Mouse (Mus musculus): Measurements from ENCODE around the gene Madd. TPM values are rescaled to one million over a fixed set of nuclear protein-coding genes. Genes with fewer than 3 reads are reported as not detected.

Gene Madd
- polyA plus RNA-seq, 1 experiment from 2014 or later, result 16.5 TPM

GRCm38 (mm10) chr2:91169587-91170322, 13.9 kb downstream of the Madd start:
- no peak overlapping the region for H3K27ac ChIP-seq
- no peaks in the 10 kb centered on the region for H3K9me3 ChIP-seq
- ATAC-seq (ENCODE audit: insufficient number of reproducible peaks, insufficient read depth, low FRiP score, low TSS enrichment, low read depth), result no peak
- H3K4me1 ChIP-seq, result no peaks in the 10 kb centered on the region
- no peak overlapping the region for H3K4me2 ChIP-seq
- no peak overlapping the region for H3K4me3 ChIP-seq
- no peak overlapping the region for H3K9ac ChIP-seq
- 86% methylated on average over 25 of the region's 25 CpGs for WGBS
- no peaks in the 10 kb centered on the region for H3K27me3 ChIP-seq
- H3K36me3 ChIP-seq, result peaks cover 69% of the 10 kb centered on the region

GRCm38 (mm10) chr2:91167629-91168028, 16.0 kb downstream of the Madd start:
- WGBS, result 76% methylated on average over 4 of the region's 4 CpGs

GRCm38 (mm10) chr2:91164991-91165390, 18.6 kb downstream of the Madd start:
- no peak for ATAC-seq (ENCODE audit: insufficient number of reproducible peaks, insufficient read depth, low FRiP score, low TSS enrichment, low read depth)
- WGBS, result 89% methylated on average over 6 of the region's 6 CpGs
- no peak overlapping the region for H3K4me3 ChIP-seq
- no peak overlapping the region for H3K27ac ChIP-seq
- H3K4me1 ChIP-seq, result no peaks in the 10 kb centered on the region
- H3K27me3 ChIP-seq, result no peaks in the 10 kb centered on the region
- H3K36me3 ChIP-seq, result peaks cover 78% of the 10 kb centered on the region
- no peak overlapping the region for H3K9ac ChIP-seq
- no peak overlapping the region for H3K4me2 ChIP-seq
- no peaks in the 10 kb centered on the region for H3K9me3 ChIP-seq

More at GRCm38 (mm10) chr2:91167629-91168028, 16.0 kb downstream of the Madd start:
- Histone ChIP-seq H3K9me3 (no peaks in the 10 kb centered on the region), H3K4me2 (no peak overlapping the region), H3K27ac (no peak overlapping the region), H3K4me1 (no peaks in the 10 kb centered on the region), H3K27me3 (no peaks in the 10 kb centered on the region), H3K4me3 (no peak overlapping the region), H3K36me3 (peaks cover 72% of the 10 kb centered on the region), H3K9ac (no peak overlapping the region)
- no peak for ATAC-seq (ENCODE audit: insufficient number of reproducible peaks, insufficient read depth, low FRiP score, low TSS enrichment, low read depth)

- Histone ChIP-seq H3K9ac (no peak overlapping the region), H3K27me3 (no peaks in the 10 kb centered on the region), H3K27ac (no peak overlapping the region), H3K36me3 (peaks cover 75% of the 10 kb centered on the region), H3K4me2 (no peak overlapping the region), H3K4me3 (no peak overlapping the region), H3K9me3 (no peaks in the 10 kb centered on the region), H3K4me1 (no peaks in the 10 kb centered on the region)
- no peak for ATAC-seq (ENCODE audit: insufficient number of reproducible peaks, insufficient read depth, low FRiP score, low TSS enrichment, low read depth)
- WGBS, result 83% methylated on average over 5 of the region's 5 CpGs
These were observed 20.1 kb downstream of the Madd start for GRCm38 (mm10) chr2:91163532-91163931.

GRCm38 (mm10) chr2:91162952-91163351, 20.7 kb downstream of the Madd start:
- Histone ChIP-seq H3K4me3 (no peak overlapping the region), H3K36me3 (peaks cover 75% of the 10 kb centered on the region), H3K27me3 (no peaks in the 10 kb centered on the region), H3K9me3 (no peaks in the 10 kb centered on the region), H3K4me1 (no peaks in the 10 kb centered on the region), H3K9ac (no peak overlapping the region), H3K4me2 (no peak overlapping the region), H3K27ac (no peak overlapping the region)
- ATAC-seq (ENCODE audit: insufficient number of reproducible peaks, insufficient read depth, low FRiP score, low TSS enrichment, low read depth), result no peak
- 76% methylated on average over 4 of the region's 4 CpGs for WGBS

- WGBS, result 90% methylated on average over 6 of the region's 6 CpGs
- Histone ChIP-seq H3K27ac (no peak overlapping the region), H3K27me3 (no peaks in the 10 kb centered on the region), H3K4me2 (no peak overlapping the region), H3K4me3 (no peak overlapping the region), H3K4me1 (no peaks in the 10 kb centered on the region), H3K9me3 (no peaks in the 10 kb centered on the region), H3K36me3 (peaks cover 77% of the 10 kb centered on the region), H3K9ac (no peak overlapping the region)
- no peak for ATAC-seq (ENCODE audit: insufficient number of reproducible peaks, insufficient read depth, low FRiP score, low TSS enrichment, low read depth)
These were observed 23.0 kb downstream of the Madd start for GRCm38 (mm10) chr2:91160591-91160990.

- Histone ChIP-seq H3K9me3 (no peaks in the 10 kb centered on the region), H3K4me2 (no peak overlapping the region), H3K27me3 (no peaks in the 10 kb centered on the region), H3K27ac (no peak overlapping the region), H3K4me1 (no peaks in the 10 kb centered on the region), H3K36me3 (peaks cover 77% of the 10 kb centered on the region), H3K4me3 (no peak overlapping the region), H3K9ac (no peak overlapping the region)
- WGBS, result 52% methylated on average over 6 of the region's 6 CpGs
- ATAC-seq (ENCODE audit: insufficient number of reproducible peaks, insufficient read depth, low FRiP score, low TSS enrichment, low read depth), result no peak
These were observed 26.5 kb downstream of the Madd start for GRCm38 (mm10) chr2:91157002-91157752.

GRCm38 (mm10) chr2:91154091-91154490, 29.5 kb downstream of the Madd start:
- ATAC-seq (ENCODE audit: insufficient number of reproducible peaks, insufficient read depth, low FRiP score, low TSS enrichment, low read depth), result no peak
- no peaks in the 10 kb centered on the region for H3K4me1 ChIP-seq
- peaks cover 77% of the 10 kb centered on the region for H3K36me3 ChIP-seq
- H3K4me3 ChIP-seq, result no peak overlapping the region
- H3K27me3 ChIP-seq, result no peaks in the 10 kb centered on the region
- H3K27ac ChIP-seq, result no peak overlapping the region
- WGBS, result 93% methylated on average over 3 of the region's 3 CpGs
- no peak overlapping the region for H3K4me2 ChIP-seq
- H3K9ac ChIP-seq, result no peak overlapping the region
- H3K9me3 ChIP-seq, result no peaks in the 10 kb centered on the region

- Histone ChIP-seq H3K27ac (no peak overlapping the region), H3K4me3 (no peak overlapping the region), H3K9ac (no peak overlapping the region), H3K9me3 (no peaks in the 10 kb centered on the region), H3K4me2 (no peak overlapping the region), H3K27me3 (no peaks in the 10 kb centered on the region), H3K4me1 (no peaks in the 10 kb centered on the region), H3K36me3 (peaks cover 72% of the 10 kb centered on the region)
- no peak for ATAC-seq (ENCODE audit: insufficient number of reproducible peaks, insufficient read depth, low FRiP score, low TSS enrichment, low read depth)
- 82% methylated on average over 3 of the region's 3 CpGs for WGBS
These were observed 30.7 kb downstream of the Madd start for GRCm38 (mm10) chr2:91152885-91153377.

GRCm38 (mm10) chr2:91151331-91151730, 32.3 kb downstream of the Madd start:
- no peak overlapping the region for H3K27ac ChIP-seq
- WGBS, result 71% methylated on average over 1 of the region's 1 CpGs
- H3K4me2 ChIP-seq, result no peak overlapping the region
- no peaks in the 10 kb centered on the region for H3K4me1 ChIP-seq
- ATAC-seq (ENCODE audit: insufficient number of reproducible peaks, insufficient read depth, low FRiP score, low TSS enrichment, low read depth), result no peak
- no peaks in the 10 kb centered on the region for H3K27me3 ChIP-seq
- no peaks in the 10 kb centered on the region for H3K9me3 ChIP-seq
- no peak overlapping the region for H3K9ac ChIP-seq
- H3K36me3 ChIP-seq, result peaks cover 68% of the 10 kb centered on the region
- no peak overlapping the region for H3K4me3 ChIP-seq

- Histone ChIP-seq H3K9ac (no peak overlapping the region), H3K36me3 (peaks cover 64% of the 10 kb centered on the region), H3K27ac (no peak overlapping the region), H3K4me1 (no peaks in the 10 kb centered on the region), H3K4me3 (no peak overlapping the region), H3K27me3 (no peaks in the 10 kb centered on the region), H3K9me3 (no peaks in the 10 kb centered on the region), H3K4me2 (no peak overlapping the region)
- ATAC-seq (ENCODE audit: insufficient number of reproducible peaks, insufficient read depth, low FRiP score, low TSS enrichment, low read depth), result no peak
These were observed 35.5 kb downstream of the Madd start for GRCm38 (mm10) chr2:91148101-91148500.

- no peaks in the 10 kb centered on the region for H3K4me1 ChIP-seq
- H3K36me3 ChIP-seq, result peaks cover 69% of the 10 kb centered on the region
- H3K9ac ChIP-seq, result no peak overlapping the region
- no peak overlapping the region for H3K27ac ChIP-seq
- H3K9me3 ChIP-seq, result no peaks in the 10 kb centered on the region
- ATAC-seq (ENCODE audit: insufficient number of reproducible peaks, insufficient read depth, low FRiP score, low TSS enrichment, low read depth), result no peak
- WGBS, result 94% methylated on average over 11 of the region's 11 CpGs
- no peak overlapping the region for H3K4me3 ChIP-seq
- no peak overlapping the region for H3K4me2 ChIP-seq
- no peaks in the 10 kb centered on the region for H3K27me3 ChIP-seq
These were observed 40.2 kb downstream of the Madd start for GRCm38 (mm10) chr2:91143401-91143800.

All from embryonic facial prominence, embryonic 13.5 days (tissue).